Mouse (Mus musculus) cortical plate, adult 2 months (tissue): ENCODE results near the gene Dock7.

Experiments
- CTCF ChIP-seq: fragments of 200-500 bp; IDR thresholded peaks from 2 replicates; pipeline ENCODE4 v1.5.1; 2011; ENCODE audit warnings: mild to moderate bottlenecking, control low read depth, low read length; ENCODE audit not compliant: insufficient read depth; ENCODE audit errors: extremely low read depth
- POLR2A ChIP-seq: fragments of 200-500 bp; IDR thresholded peaks from 2 replicates; pipeline ENCODE4 v1.6.1; 2011; ENCODE audit warnings: mild to moderate bottlenecking, low read length, control low read depth; ENCODE audit not compliant: insufficient read depth; ENCODE audit errors: extremely low read depth

GRCm38 (mm10) chr4:99068806-99069205 lies 51.9 kb downstream of the Dock7 start:
- TF ChIP-seq CTCF (no peak), POLR2A (no peak)
